Mouse (Mus musculus): Measurements from ENCODE around the gene Olfr550. TPM values are rescaled to one million over a fixed set of nuclear protein-coding genes. Genes with fewer than 3 reads are reported as not detected.

Olfr550 gene
- total RNA-seq (2014; rRNA removed) (not detected in 2 replicates), polyA plus RNA-seq (2015; fragmentation: Nextera tagmentation; extraction: Ambion mirVana) (not detected in 2 replicates)

DNA sequence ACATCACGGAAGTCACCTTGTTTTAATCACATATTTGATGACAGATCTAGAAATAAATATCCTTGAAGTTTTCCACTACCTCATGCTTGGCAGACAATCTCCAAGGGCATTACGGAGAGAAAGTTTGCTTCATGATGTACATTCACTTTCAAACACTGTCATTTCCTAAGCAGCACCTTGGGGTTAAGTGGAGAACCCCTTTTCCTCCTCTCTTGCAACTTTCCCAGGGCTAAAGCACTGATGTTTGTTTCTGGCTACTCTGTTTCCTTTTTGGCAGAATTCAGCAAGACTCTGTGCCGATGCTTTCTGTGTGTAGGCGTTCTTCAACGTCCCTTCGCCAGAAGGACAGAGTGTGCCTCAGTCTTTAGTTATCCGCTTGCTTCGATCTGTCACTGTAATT lies at the start of gene Olfr550:
TSS of gene Olfr550 (plus strand) at position 301 of the 400 bp plus-strand sequence.
- no peak within 1 kb of the TSS for H3K4me3 ChIP-seq (ENCODE audit: low read depth, low read length)
- no peak for TF ChIP-seq CTCF (IDR thresholded peaks at IDR 0.05)
- ATAC-seq (ENCODE audit: low FRiP score): no peak
- H3K9me3 ChIP-seq (ENCODE audit: low read length): no peaks in the 10 kb centered on the region
- DNase-seq (ENCODE audit: low spot score): no peak
- H3K36me3 ChIP-seq (ENCODE audit: insufficient read depth, low read length): no peaks in the 10 kb centered on the region
- 96% methylated on average over 8 of the region's 8 CpGs for WGBS
- no peak within 1 kb of the TSS for H3K27ac ChIP-seq (ENCODE audit: low read depth, low read length)
- H3K4me1 ChIP-seq (ENCODE audit: insufficient read depth, low read length): no peaks in the 10 kb centered on the region
- no peak within 1 kb of the TSS for H3K4me2 ChIP-seq (ENCODE audit: low read depth, low read length, poor library complexity, severe bottlenecking)
- no peak within 1 kb of the TSS for H3K9ac ChIP-seq (replicated peaks; ENCODE audit: low read length, poor library complexity, severe bottlenecking)
- no peaks in the 10 kb centered on the region for H3K27me3 ChIP-seq (ENCODE audit: insufficient read depth, low read length)

- WGBS: 79% methylated on average over 1 of the region's 1 CpGs
- no peak for TF ChIP-seq CTCF (IDR thresholded peaks at IDR 0.05)
- DNase-seq (ENCODE audit: low spot score) (no peak), ATAC-seq (ENCODE audit: low FRiP score) (no peak)
- Histone ChIP-seq H3K4me2 (ENCODE audit: low read depth, low read length, poor library complexity, severe bottlenecking) (no peak overlapping the region), H3K27me3 (ENCODE audit: insufficient read depth, low read length) (no peaks in the 10 kb centered on the region), H3K36me3 (ENCODE audit: insufficient read depth, low read length) (no peaks in the 10 kb centered on the region), H3K4me1 (ENCODE audit: insufficient read depth, low read length) (no peaks in the 10 kb centered on the region), H3K9ac (replicated peaks; ENCODE audit: low read length, poor library complexity, severe bottlenecking) (no peak overlapping the region), H3K9me3 (ENCODE audit: low read length) (no peaks in the 10 kb centered on the region), H3K27ac (ENCODE audit: low read depth, low read length) (no peak overlapping the region), H3K4me3 (ENCODE audit: low read depth, low read length) (no peak overlapping the region)
Measured at GRCm38 (mm10) chr7:102529052-102529451, 42.2 kb upstream of the Olfr550 start.

DNA sequence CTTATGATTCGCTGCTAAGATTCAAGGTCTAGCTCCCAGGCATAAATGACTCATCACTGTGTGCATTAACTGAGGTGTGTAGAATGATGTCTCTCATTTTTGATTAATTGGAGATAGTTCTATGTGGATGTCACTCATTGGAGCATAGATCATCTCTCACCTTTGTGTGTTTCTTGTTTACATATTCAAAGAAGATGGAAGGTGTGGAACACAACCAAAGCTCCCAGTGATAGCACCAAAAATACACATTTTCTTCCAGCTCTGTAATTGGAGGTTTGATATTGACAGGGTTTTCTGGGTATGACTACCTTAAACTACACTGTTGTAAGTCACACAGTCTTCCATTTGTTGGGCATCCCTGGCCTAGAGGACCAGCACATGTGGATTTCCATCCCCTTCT lies 36.8 kb upstream of the Olfr550 start, which contains the start of gene Olfr547:
TSS of gene Olfr547 (plus strand) at position 301 of the 400 bp plus-strand sequence.
- no peak within 1 kb of the TSS for H3K27ac ChIP-seq (ENCODE audit: low read depth, low read length)
- no peak for DNase-seq (ENCODE audit: low spot score)
- no peak within 1 kb of the TSS for H3K9ac ChIP-seq (replicated peaks; ENCODE audit: low read length, poor library complexity, severe bottlenecking)
- H3K4me3 ChIP-seq (ENCODE audit: low read depth, low read length): no peak within 1 kb of the TSS
- no peaks in the 10 kb centered on the region for H3K36me3 ChIP-seq (ENCODE audit: insufficient read depth, low read length)
- no peak within 1 kb of the TSS for H3K4me2 ChIP-seq (ENCODE audit: low read depth, low read length, poor library complexity, severe bottlenecking)
- no peak for ATAC-seq (ENCODE audit: low FRiP score)
- no peaks in the 10 kb centered on the region for H3K4me1 ChIP-seq (ENCODE audit: insufficient read depth, low read length)
- WGBS: 84% methylated on average over 1 of the region's 1 CpGs
- H3K9me3 ChIP-seq (ENCODE audit: low read length): no peaks in the 10 kb centered on the region
- H3K27me3 ChIP-seq (ENCODE audit: insufficient read depth, low read length): no peaks in the 10 kb centered on the region
- no peak for TF ChIP-seq CTCF (IDR thresholded peaks at IDR 0.05)

- H3K9ac ChIP-seq (replicated peaks; ENCODE audit: low read length, poor library complexity, severe bottlenecking): no peak within 1 kb of the TSS
Measured at GRCm38 (mm10) chr7:102540596-102540995, 30.6 kb upstream of the Olfr550 start, which contains the start of gene Olfr548-ps1. Gene Olfr548-ps1, plus strand, starts transcription at chr7:102540896.

GRCm38 (mm10) chr7:102541251-102541650 lies 30.0 kb upstream of the Olfr550 start:
- no peak for DNase-seq (ENCODE audit: low spot score)
- TF ChIP-seq CTCF (IDR thresholded peaks at IDR 0.05): no peak
- H3K4me1 ChIP-seq (ENCODE audit: insufficient read depth, low read length): no peaks in the 10 kb centered on the region
- H3K9ac ChIP-seq (replicated peaks; ENCODE audit: low read length, poor library complexity, severe bottlenecking): no peak overlapping the region
- no peak overlapping the region for H3K4me3 ChIP-seq (ENCODE audit: low read depth, low read length)
- no peak overlapping the region for H3K4me2 ChIP-seq (ENCODE audit: low read depth, low read length, poor library complexity, severe bottlenecking)
- ATAC-seq (ENCODE audit: low FRiP score): no peak
- H3K27me3 ChIP-seq (ENCODE audit: insufficient read depth, low read length): no peaks in the 10 kb centered on the region
- 62% methylated on average over 3 of the region's 3 CpGs for WGBS
- no peaks in the 10 kb centered on the region for H3K9me3 ChIP-seq (ENCODE audit: low read length)
- no peaks in the 10 kb centered on the region for H3K36me3 ChIP-seq (ENCODE audit: insufficient read depth, low read length)
- no peak overlapping the region for H3K27ac ChIP-seq (ENCODE audit: low read depth, low read length)

More at GRCm38 (mm10) chr7:102540596-102540995, 30.6 kb upstream of the Olfr550 start, which contains the start of gene Olfr548-ps1:
- H3K27me3 ChIP-seq (ENCODE audit: insufficient read depth, low read length): no peaks in the 10 kb centered on the region
- H3K4me1 ChIP-seq (ENCODE audit: insufficient read depth, low read length): no peaks in the 10 kb centered on the region
- no peak for TF ChIP-seq CTCF (IDR thresholded peaks at IDR 0.05)
- DNase-seq (ENCODE audit: low spot score): no peak
- WGBS: 87% methylated on average over 2 of the region's 2 CpGs
- no peaks in the 10 kb centered on the region for H3K36me3 ChIP-seq (ENCODE audit: insufficient read depth, low read length)
- H3K4me2 ChIP-seq (ENCODE audit: low read depth, low read length, poor library complexity, severe bottlenecking): no peak within 1 kb of the TSS
- no peak within 1 kb of the TSS for H3K4me3 ChIP-seq (ENCODE audit: low read depth, low read length)
- H3K9me3 ChIP-seq (ENCODE audit: low read length): no peaks in the 10 kb centered on the region
- no peak for ATAC-seq (ENCODE audit: low FRiP score)
- no peak within 1 kb of the TSS for H3K27ac ChIP-seq (ENCODE audit: low read depth, low read length)

DNA sequence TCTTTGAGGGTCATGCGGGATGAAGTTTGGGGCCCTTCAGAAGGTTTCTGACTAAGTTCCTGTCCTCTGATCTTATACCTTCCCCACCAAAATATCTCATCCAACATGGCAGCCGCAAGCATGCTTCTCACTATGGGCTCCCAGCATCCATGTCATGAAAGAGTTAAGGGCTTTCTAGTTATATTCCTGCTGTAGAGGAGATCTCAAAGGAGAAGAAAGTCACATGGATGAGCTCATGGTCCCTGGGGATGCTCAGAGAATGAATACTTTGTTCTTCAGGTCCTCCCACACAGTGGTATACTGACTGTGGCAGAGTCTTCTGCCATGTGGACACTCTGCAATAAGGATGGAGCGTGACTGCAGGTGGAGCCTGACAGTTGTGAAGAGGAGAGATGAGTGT lies 21.7 kb upstream of the Olfr550 start, which contains the start of gene Olfr549:
TSS of gene Olfr549 (plus strand) at position 301 of the 400 bp plus-strand sequence.
- no peaks in the 10 kb centered on the region for H3K9me3 ChIP-seq (ENCODE audit: low read length)
- H3K4me1 ChIP-seq (ENCODE audit: insufficient read depth, low read length): no peaks in the 10 kb centered on the region
- WGBS: 93% methylated on average over 3 of the region's 3 CpGs
- H3K9ac ChIP-seq (replicated peaks; ENCODE audit: low read length, poor library complexity, severe bottlenecking): no peak within 1 kb of the TSS
- no peaks in the 10 kb centered on the region for H3K27me3 ChIP-seq (ENCODE audit: insufficient read depth, low read length)
- no peak within 1 kb of the TSS for H3K4me3 ChIP-seq (ENCODE audit: low read depth, low read length)
- H3K36me3 ChIP-seq (ENCODE audit: insufficient read depth, low read length): no peaks in the 10 kb centered on the region
- DNase-seq (ENCODE audit: low spot score) (no peak), ATAC-seq (ENCODE audit: low FRiP score) (no peak)
- TF ChIP-seq CTCF (IDR thresholded peaks at IDR 0.05): no peak
- H3K4me2 ChIP-seq (ENCODE audit: low read depth, low read length, poor library complexity, severe bottlenecking): no peak within 1 kb of the TSS
- no peak within 1 kb of the TSS for H3K27ac ChIP-seq (ENCODE audit: low read depth, low read length)
